Mouse (Mus musculus): Measurements from ENCODE around the gene Nox3.

Gene Nox3

DNA sequence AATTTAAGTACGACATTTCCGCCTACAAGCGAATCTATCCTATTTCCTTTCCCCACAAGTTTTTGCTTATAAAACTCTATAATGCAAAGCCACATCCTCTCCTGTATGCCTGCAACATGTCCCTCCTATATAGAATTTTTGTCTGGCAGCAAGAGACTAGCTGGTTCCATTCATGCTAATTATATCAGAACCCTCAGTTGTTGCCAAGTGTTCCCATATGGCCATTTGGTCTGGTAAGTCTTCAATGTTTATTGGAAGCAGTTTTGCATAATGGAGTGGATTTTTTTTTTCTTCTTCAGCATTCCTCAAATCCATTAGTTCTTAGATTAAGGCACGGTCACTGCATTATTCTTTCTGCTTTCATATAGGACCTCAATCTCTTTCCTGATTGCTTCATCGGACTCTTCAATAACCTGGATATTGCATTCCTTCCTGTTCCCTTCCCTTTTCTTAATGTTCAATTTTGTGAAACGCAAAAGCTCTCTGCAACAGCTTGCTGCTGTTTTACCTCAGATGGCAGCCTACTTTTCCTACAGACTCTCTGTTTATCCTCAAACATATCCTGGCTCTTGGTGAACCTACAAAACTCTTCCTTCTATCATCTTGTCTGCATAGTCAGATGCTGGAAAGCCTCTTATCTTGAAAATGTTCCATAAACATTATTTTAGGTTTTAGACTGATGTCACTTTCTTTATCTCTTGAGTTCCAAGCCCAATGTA, 92.9 kb downstream of the Nox3 start:
- DNase-seq = no peak

DNA sequence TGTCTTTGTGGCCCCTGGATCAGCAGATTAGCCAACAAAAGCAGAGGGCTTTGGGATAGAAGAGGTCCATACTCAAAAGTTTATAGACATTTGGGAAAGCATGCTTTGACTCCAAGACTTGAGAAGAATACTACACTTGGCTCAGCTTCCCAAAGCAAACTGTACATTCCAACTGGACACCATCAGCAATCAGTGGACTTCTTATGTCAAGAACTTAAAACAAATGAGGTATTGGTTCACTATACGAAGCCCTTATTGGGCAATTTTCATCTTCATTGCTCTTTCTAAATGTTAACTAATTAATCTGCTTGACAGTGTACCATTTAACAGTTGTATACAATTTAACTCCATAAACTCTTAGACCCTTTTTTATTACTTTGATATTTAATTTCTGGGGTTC, 97.7 kb downstream of the Nox3 start:
- DNase-seq = no peak

DNA sequence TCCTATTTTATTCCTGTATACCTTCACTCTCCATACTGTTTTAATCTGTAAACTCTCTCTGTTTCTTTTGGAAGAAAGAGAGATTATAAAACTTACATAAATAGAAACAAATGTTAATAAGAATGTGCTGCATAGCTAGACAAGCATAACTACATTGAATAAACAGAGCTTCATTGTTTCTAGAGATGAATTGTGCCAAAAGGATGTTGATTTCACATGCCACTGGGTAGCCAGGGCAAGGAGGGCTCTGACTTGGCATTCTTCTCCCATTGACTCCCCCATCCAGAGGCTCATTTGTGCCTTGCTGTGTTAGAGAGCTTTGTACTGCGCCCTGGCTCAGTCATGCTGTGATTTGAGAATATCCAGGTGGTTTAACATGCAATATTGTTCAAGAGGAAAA, 98.2 kb downstream of the Nox3 start:
- no peak for DNase-seq

DNA sequence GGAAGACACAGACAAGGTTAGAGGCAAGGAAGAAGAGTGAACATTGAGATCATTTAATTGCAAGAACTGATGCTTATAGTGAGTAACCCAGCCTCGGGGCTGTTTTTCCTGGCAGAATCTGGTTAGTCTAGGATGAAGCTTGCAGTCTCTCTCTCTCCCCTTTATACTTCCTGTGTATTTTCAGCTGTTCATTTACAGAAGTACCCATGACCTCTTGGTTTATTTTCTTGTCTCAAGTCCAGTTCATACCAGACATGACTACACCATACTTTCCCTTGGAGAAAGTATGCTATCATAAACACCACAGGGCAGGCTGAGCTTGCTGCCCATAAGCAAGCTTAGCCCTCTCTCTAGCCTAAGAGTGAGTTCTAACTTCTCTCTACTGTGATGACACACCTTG, 98.9 kb downstream of the Nox3 start:
- no peak for DNase-seq

Data from lung, adult 18-20 months (tissue).